Mouse (Mus musculus) C3H10T1/2 (cell line): ENCODE data around the gene Fgfbp3. TPM values are rescaled to one million over a fixed set of nuclear protein-coding genes. Genes with fewer than 3 reads are reported as not detected.

ENCODE experiments used
- polyA plus RNA-seq, 2 experiments: library from polyadenylated mRNA; unstranded; fragments of >200 nt; fragmentation: generic; extraction: Trizol; gene quantifications; one replicate each; pipeline ENCODE4 v1.2.1; 2012; ENCODE audit warnings: missing spikeins in 2 of 2

Fgfbp3 gene
- 1 to 10 TPM in 1 of 2 experiments, under 1 TPM in 1; 0.41 to 4.2 TPM for polyA plus RNA-seq

DNA sequence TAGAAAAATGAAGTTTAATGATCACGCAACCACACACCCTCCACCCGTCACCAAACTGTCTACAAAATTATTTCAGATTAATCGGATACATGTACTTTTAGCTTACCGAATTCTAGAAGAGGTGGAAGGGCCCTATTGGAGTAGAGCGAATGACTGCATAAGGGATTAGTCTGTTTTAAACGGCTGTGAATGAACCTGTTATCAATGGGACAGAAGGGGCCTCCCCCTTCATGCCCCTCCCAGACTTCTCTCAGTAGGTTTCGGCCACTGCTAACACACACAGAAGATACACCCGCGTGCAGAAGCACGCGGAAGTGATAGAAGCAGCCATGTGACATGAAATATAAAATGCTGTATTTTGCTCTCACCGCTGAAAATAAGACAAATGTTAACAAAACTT lies at the start of gene Fgfbp3:
Gene Fgfbp3, minus strand, starts transcription at position 150 of the 400 bp plus-strand sequence.

DNA sequence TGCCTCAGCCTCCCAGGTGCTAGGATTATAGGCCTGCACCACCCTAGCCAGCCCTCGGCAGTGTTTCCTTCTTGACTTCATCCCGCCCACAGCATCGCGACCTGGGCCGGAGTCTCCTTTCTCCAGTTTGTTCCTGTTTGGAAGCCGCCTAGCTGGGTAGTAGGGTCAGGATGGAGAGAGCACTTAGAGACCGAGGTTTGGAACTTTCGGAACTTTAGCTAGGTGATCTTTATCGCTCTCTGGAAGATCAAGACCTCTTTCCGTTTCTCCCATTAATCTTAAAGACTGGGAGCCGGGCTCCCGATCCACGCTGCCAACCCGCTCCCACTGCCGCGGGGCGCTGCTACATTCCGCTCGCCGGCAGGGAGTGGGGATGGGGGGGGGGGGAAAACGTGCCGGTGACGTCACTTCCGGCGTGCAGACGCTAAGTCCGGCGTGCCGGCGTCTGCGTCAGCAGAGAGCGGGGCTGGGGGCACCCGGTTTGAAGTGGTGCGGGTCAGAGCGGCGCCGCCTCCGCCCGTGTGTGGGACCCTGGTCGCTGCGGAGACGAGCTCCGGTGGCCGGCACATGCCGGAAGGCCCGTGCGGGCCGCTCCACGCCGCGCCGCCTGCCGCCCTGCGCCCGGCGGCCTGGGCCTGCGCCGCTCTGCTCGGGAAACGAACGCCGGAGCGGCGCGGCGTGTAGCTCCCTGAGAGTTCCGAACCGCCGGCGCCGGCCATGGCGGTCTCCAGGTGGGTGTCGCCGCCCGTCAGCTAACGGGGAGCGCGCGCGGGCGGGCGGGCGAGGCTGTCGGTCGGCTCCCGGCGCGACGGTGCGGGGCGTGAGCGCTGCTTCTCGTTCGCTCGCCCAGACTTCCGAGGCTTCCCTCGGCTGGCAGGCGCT lies 6.5 kb upstream of the Fgfbp3 start, which contains the start of gene Btaf1:
Gene Btaf1, plus strand, starts transcription at position 409 of the 882 bp plus-strand sequence.

Other genes with a start within 250 kb of the Fgfbp3 start
- gene Ppp1r3c, start 183.0 kb downstream of the Fgfbp3 start, polyA plus RNA-seq = under 1 TPM in 1 of 2 experiments, not detected in 1; 0.39 TPM
- gene Tnks2, start 85.4 kb downstream of the Fgfbp3 start, polyA plus RNA-seq = 10 to 100 TPM in 1 of 2 experiments, 1 to 10 TPM in 1; 1.3 to 18.0 TPM
- gene Btaf1, start 6.5 kb upstream of the Fgfbp3 start, polyA plus RNA-seq = 1 to 10 TPM in 1 of 2 experiments, under 1 TPM in 1; 0.20 to 2.2 TPM